Mouse (Mus musculus): ENCODE results near the gene Atp5g2. TPM values are rescaled to one million over a fixed set of nuclear protein-coding genes. Genes with fewer than 3 reads are reported as not detected.

The Atp5g2 gene
- polyA plus RNA-seq, 1 experiment, result 213 TPM

Other genes starting within 250 kb of the Atp5g2 start
- gene Amhr2, start 227.0 kb downstream of the Atp5g2 start, polyA plus RNA-seq (2012; rRNA removed), result 5.5 and 7.0 TPM in 2 replicates
- 121 and 141 TPM in 2 replicates for gene Prr13, start 213.3 kb downstream of the Atp5g2 start, polyA plus RNA-seq (2012; rRNA removed)
- gene Pcbp2, start 201.8 kb downstream of the Atp5g2 start, polyA plus RNA-seq (2012; rRNA removed), result 357 and 485 TPM in 2 replicates
- not detected in 2 replicates for gene Gm10337, start 168.6 kb downstream of the Atp5g2 start, polyA plus RNA-seq (2012; rRNA removed)
- gene Map3k12, start 155.3 kb downstream of the Atp5g2 start, polyA plus RNA-seq (2012; rRNA removed), result 15.0 and 15.6 TPM in 2 replicates
- gene Tarbp2, start 154.2 kb downstream of the Atp5g2 start, polyA plus RNA-seq (2012; rRNA removed), result 49.3 and 66.4 TPM in 2 replicates
- gene Npff, start 147.4 kb downstream of the Atp5g2 start, polyA plus RNA-seq (2012; rRNA removed), result 4.8 and 5.8 TPM in 2 replicates
- not detected in 2 replicates for gene Gm28047, start 47.3 kb downstream of the Atp5g2 start, polyA plus RNA-seq (2012; rRNA removed)
- 70.4 and 84.8 TPM in 2 replicates for gene Atf7, start 46.9 kb downstream of the Atp5g2 start, polyA plus RNA-seq (2012; rRNA removed)
- gene Calcoco1, start 49.8 kb upstream of the Atp5g2 start, polyA plus RNA-seq (2012; rRNA removed), result 63.1 and 63.9 TPM in 2 replicates
- not detected in 2 replicates for gene Hoxc13, start 248.8 kb upstream of the Atp5g2 start, polyA plus RNA-seq (2012; rRNA removed)

Data from gonadal fat pad, adult 2 months (tissue).